Mouse (Mus musculus): ENCODE results near the gene Ccdc159. TPM values are rescaled to one million over a fixed set of nuclear protein-coding genes. Genes with fewer than 3 reads are reported as not detected.

The Ccdc159 gene
- polyA plus RNA-seq (2016; fragmentation: Nextera tagmentation; extraction: Ambion mirVana) = 2.7 and 3.8 TPM in 2 replicates

DNA sequence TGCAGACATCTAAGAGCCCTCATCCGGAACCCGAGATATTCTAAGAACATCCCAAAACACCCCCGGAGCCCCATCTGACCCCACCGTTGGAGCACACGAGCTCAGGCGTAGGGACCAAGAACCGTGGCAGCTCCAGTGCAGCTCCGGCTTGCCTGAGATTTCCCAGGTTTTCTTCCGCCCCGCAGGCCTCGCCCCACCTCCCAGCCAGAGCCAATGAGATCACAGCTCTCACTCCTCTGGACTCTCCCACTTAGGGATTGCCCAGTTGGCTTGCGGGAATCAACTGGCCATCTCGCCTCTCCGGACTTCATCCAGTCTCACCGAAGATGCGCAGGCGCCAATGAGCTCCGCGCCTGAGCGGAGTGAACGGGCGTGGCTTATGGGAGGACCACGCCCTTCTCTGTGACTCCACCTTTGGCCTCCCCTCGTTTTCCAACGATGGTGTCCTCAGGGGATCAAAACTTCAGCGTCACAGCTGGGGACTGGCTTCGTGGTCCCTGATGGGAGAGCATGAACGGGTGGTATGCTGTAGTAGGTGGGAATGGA, at the start of gene Ccdc159, which contains the start of gene Tmem205:
Ccdc159 (plus strand) TSS at position 264 of the 546 bp plus-strand sequence.
Tmem205 (minus strand) TSS at position 349 of the 546 bp plus-strand sequence.
- peak within 1 kb of the TSS; percentile 76 for H3K9ac ChIP-seq
- under 1% methylated on average over 28 of the region's 28 CpGs for WGBS

DNA sequence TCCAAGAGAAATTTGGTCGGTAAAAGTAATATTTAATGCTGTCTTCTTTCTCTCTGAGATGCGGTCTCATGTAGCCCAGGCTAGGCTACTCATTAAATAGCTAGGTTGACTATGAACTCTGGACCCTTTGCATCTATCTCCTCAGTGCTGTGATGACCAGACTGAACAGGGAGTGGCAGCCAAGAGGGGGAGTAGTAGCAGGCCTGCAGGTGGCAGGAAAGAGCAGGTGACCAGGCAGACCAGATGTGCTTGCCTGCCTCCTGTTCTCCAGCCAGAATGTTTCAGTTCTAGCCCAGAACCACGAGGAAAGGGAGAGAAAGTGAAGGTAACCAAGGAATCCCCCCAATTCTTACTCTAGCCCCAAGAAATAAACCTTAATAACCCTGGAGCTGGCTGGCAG, 38.0 kb upstream of the Ccdc159 start:
- H3K27ac ChIP-seq (ENCODE audit: poor library complexity, severe bottlenecking) = no peak overlapping the region
- no peak overlapping the region for H3K9ac ChIP-seq
- WGBS = 56% methylated on average over 3 of the region's 3 CpGs
- H3K4me2 ChIP-seq = no peak overlapping the region
- no peak for ATAC-seq (ENCODE audit: insufficient number of reproducible peaks, low FRiP score)
- H3K4me3 ChIP-seq = no peak overlapping the region
- H3K9me3 ChIP-seq (replicated peaks) = no peaks in the 10 kb centered on the region; the same call in 1 of the 2 replicates
- no peaks in the 10 kb centered on the region for H3K36me3 ChIP-seq
- H3K27me3 ChIP-seq (replicated peaks) = peaks cover 12% of the 10 kb centered on the region
- H3K4me1 ChIP-seq (replicated peaks) = no peaks in the 10 kb centered on the region

More for the DNA sequence above, at the start of gene Ccdc159, which contains the start of gene Tmem205:
- peak within 1 kb of the TSS; percentile 76 for H3K4me2 ChIP-seq
- H3K4me1 ChIP-seq (replicated peaks) = peaks cover 40% of the 10 kb centered on the region
- H3K4me3 ChIP-seq = peak within 1 kb of the TSS; percentile 60
- H3K9me3 ChIP-seq (replicated peaks) = no peaks in the 10 kb centered on the region
- peak within 1 kb of the TSS; percentile 37 for H3K27ac ChIP-seq (ENCODE audit: poor library complexity, severe bottlenecking)
- ATAC-seq (ENCODE audit: insufficient number of reproducible peaks, low FRiP score) = peak; percentile 91
- H3K27me3 ChIP-seq (replicated peaks) = no peaks in the 10 kb centered on the region
- H3K36me3 ChIP-seq = no peaks in the 10 kb centered on the region; the same call in 1 of the 2 replicates

DNA sequence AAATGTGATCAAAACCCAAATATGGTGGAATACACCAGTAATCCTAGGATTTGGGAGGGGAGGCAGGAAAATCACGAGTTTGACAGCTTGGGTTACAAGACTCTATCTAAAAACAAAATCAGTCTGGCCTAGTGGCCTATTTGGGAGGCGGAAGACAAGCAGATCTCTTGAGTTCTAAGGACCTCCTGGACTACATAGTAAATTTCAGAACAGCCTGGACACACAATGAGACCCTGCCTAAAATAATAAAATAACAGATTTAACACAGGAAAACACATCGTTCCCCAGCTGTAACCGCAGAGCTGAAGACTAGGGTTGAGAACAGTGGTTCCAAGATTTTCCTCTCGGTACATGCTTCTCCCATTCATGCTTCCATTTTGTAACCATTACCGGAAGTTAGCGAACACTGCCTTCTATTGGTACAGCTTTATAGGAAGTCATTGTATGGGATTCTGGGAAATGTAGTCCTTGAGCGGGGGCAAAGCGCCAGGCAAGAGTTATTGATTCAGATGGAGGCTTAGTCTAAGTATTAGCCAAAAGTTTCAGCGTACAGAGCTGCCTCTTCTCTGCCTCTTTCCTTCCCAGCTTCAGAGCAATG, 25.9 kb upstream of the Ccdc159 start:
- Histone ChIP-seq H3K9ac (no peak overlapping the region), H3K27me3 (replicated peaks) (peaks cover 22% of the 10 kb centered on the region), H3K4me3 (peak overlapping the region; percentile 47), H3K4me2 (peak overlapping the region; percentile 57), H3K36me3 (no peaks in the 10 kb centered on the region), H3K4me1 (replicated peaks) (no peaks in the 10 kb centered on the region), H3K27ac (ENCODE audit: poor library complexity, severe bottlenecking) (no peak overlapping the region), H3K9me3 (replicated peaks) (peaks cover 6% of the 10 kb centered on the region; the same call in 1 of the 2 replicates)
- no peak for ATAC-seq (ENCODE audit: insufficient number of reproducible peaks, low FRiP score)
- 17% methylated on average over 10 of the region's 10 CpGs for WGBS

DNA sequence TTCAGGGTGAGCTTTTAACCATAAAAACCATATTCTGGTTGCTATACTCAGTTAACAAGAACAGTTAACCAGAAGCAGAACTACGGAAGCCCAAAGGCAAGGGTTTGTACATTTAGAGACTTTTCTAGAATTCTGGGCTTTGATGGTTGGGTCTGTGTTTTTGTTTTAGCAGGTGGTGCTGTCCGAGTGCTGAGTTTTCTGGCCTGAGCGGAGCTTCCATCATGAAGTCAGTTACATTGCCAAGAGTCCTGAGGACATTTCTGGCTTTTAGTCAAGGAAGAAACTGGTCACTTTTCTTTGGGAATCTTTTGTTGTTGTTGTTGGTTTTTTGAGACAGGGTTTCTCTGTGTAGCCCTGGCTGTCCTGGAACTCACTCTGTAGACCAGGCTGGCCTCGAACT, 23.2 kb upstream of the Ccdc159 start:
- Histone ChIP-seq H3K4me2 (no peak overlapping the region), H3K27ac (ENCODE audit: poor library complexity, severe bottlenecking) (no peak overlapping the region), H3K9me3 (replicated peaks) (peaks cover 8% of the 10 kb centered on the region; the same call in 1 of the 2 replicates), H3K4me3 (no peak overlapping the region), H3K27me3 (replicated peaks) (peaks cover 18% of the 10 kb centered on the region; the same call in 1 of the 2 replicates), H3K9ac (no peak overlapping the region), H3K36me3 (no peaks in the 10 kb centered on the region), H3K4me1 (replicated peaks) (no peaks in the 10 kb centered on the region)
- WGBS = 76% methylated on average over 4 of the region's 4 CpGs
- no peak for ATAC-seq (ENCODE audit: insufficient number of reproducible peaks, low FRiP score)

DNA sequence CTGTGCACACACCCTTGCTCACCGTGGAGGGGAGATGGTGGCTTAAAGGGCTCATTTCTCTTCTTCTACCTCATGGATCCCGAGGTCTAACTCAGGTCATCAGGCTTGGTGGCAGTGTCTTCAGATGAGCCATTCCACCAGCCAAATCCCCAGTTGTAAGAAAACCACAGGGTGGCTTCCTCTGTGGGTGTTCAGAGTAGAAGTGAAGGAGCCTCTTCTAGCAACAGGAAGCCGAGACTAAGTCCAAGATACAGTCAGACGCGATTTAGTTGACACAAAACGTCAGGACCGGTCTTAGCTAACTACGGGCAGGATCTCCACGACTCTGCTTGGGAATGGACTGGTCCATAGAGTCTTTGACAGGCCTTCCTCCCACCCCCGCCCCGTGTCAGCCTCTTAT, 19.1 kb upstream of the Ccdc159 start:
- H3K4me1 ChIP-seq (replicated peaks) = no peaks in the 10 kb centered on the region
- no peak overlapping the region for H3K9ac ChIP-seq
- peaks cover 20% of the 10 kb centered on the region for H3K27me3 ChIP-seq (replicated peaks)
- no peak overlapping the region for H3K4me2 ChIP-seq
- ATAC-seq (ENCODE audit: insufficient number of reproducible peaks, low FRiP score) = no peak
- no peaks in the 10 kb centered on the region for H3K36me3 ChIP-seq
- 61% methylated on average over 11 of the region's 11 CpGs for WGBS
- H3K27ac ChIP-seq (ENCODE audit: poor library complexity, severe bottlenecking) = no peak overlapping the region
- no peak overlapping the region for H3K4me3 ChIP-seq
- peaks cover 8% of the 10 kb centered on the region; the same call in 1 of the 2 replicates for H3K9me3 ChIP-seq (replicated peaks)

DNA sequence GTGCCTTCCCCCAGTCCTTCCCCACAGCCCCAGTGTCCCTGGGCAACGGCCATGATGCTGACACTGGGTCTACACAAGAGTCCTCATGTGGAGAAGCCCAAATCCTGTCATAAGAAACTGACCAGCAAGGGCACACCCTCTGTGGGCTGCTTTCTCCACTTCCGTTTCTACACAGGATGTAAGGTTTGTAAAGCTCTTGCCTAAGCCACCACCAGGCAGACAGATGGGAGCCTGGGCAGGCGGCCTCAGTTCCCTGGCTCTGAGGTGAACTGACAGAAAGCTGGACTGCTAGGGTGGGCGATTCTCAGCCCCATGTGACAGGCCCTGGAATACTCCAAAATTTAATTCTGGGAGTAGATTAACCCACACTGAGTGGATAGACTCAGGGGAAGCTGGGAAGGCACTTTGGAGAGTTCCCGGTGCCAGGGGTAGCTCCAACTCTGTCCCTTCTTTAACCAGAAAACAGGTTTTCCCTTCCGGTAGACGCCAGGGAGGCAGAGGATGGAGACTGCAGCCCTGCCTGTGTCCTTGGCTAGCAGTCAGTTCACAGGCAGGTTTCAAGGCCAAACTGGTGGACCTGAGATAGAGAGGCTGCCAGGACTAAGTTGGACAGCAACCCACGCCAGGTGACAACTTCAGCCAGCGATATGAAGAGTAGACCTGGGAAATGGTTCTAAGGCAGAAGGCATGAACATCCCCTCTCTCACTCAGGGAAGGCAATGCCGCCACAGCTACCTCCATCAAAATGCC, 17.6 kb upstream of the Ccdc159 start:
- H3K4me3 ChIP-seq = no peak overlapping the region
- H3K9me3 ChIP-seq (replicated peaks) = peaks cover 8% of the 10 kb centered on the region; the same call in 1 of the 2 replicates
- no peak overlapping the region for H3K27ac ChIP-seq (ENCODE audit: poor library complexity, severe bottlenecking)
- no peaks in the 10 kb centered on the region for H3K4me1 ChIP-seq (replicated peaks)
- H3K4me2 ChIP-seq = no peak overlapping the region
- ATAC-seq (ENCODE audit: insufficient number of reproducible peaks, low FRiP score) = no peak
- WGBS = 72% methylated on average over 10 of the region's 10 CpGs
- H3K27me3 ChIP-seq (replicated peaks) = peaks cover 15% of the 10 kb centered on the region; the same call in 1 of the 2 replicates
- no peak overlapping the region for H3K9ac ChIP-seq
- 0 out of 2 replicates have a peak, but pooled peaks cover 2% of the 10 kb centered on the region for H3K36me3 ChIP-seq

DNA sequence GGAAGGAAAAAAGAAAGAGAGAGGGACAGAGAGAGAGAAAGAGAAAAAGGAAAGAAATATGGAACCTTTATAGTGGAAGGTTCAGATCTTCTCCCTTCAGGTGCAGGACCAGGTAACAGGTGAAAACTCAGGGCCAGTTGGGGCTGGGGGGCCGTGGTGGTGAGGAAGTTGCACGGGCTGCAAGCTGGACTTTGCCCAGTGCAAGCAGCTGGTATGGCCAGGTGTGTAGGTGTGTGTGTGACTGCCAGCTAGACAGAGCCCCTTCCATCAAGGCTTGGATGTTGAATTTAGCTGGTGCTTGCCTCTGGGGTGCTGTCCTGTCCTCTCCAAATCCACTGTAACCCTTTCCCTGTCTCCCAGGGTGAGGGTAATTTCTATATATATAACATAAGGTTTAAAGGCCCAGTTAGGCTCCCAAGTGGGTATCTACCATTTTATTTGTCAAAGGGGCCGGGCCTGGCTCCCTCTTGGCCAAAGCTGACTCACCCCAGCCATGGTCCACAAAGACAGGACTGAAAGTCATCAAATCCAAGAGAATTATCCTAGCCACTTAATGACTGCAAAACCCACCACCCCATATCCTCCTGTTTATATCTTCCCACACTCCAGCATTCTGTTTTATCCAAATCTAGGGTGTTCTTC, 10.3 kb upstream of the Ccdc159 start:
- ATAC-seq (ENCODE audit: insufficient number of reproducible peaks, low FRiP score) = no peak
- H3K4me1 ChIP-seq (replicated peaks) = no peaks in the 10 kb centered on the region; the same call in 1 of the 2 replicates
- peak overlapping the region; percentile 72 for H3K4me3 ChIP-seq
- H3K9me3 ChIP-seq (replicated peaks) = no peaks in the 10 kb centered on the region
- peak overlapping the region; percentile 99 for H3K4me2 ChIP-seq
- 63% methylated on average over 3 of the region's 3 CpGs for WGBS
- H3K9ac ChIP-seq = peak overlapping the region; percentile 79; the same call in 1 of the 2 replicates
- H3K27ac ChIP-seq (ENCODE audit: poor library complexity, severe bottlenecking) = no peak overlapping the region
- H3K27me3 ChIP-seq (replicated peaks) = peaks cover 18% of the 10 kb centered on the region
- 0 out of 2 replicates have a peak, but pooled peaks cover 2% of the 10 kb centered on the region for H3K36me3 ChIP-seq

DNA sequence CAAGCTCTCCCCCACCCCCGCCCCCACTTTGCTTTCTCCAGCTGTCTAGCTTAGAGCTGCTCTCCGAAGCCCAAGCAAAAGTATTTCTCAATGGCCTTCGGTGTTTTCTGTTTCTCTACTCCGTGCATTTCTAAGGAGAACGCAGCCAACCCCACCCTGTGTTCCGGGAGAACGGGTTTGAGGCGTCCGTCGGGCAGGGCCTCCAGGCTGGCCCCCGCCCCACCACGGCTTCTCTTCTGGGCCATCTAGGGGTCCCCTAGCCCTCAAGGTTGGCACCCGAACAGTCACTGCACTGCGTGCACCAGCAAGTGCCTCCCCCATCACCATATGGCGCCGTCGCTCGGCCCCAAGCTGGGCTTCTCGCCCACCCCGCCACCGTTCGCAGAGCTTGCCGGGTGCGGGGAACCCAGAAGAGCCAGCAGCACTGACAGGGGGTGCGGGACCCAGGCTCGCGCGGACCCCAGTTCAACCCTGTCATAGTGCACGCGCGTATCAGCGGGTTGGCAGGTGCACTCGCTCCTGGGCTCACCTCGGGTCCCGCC, 9.7 kb upstream of the Ccdc159 start:
- no peak overlapping the region for H3K27ac ChIP-seq (ENCODE audit: poor library complexity, severe bottlenecking)
- 0 out of 2 replicates have a peak, but pooled peaks cover 2% of the 10 kb centered on the region for H3K36me3 ChIP-seq
- WGBS = 2% methylated on average over 35 of the region's 35 CpGs
- H3K4me3 ChIP-seq = peak overlapping the region; percentile 72
- no peaks in the 10 kb centered on the region for H3K9me3 ChIP-seq (replicated peaks)
- peak overlapping the region; percentile 99 for H3K4me2 ChIP-seq
- H3K27me3 ChIP-seq (replicated peaks) = peaks cover 18% of the 10 kb centered on the region
- H3K4me1 ChIP-seq (replicated peaks) = no peaks in the 10 kb centered on the region; the same call in 1 of the 2 replicates
- ATAC-seq (ENCODE audit: insufficient number of reproducible peaks, low FRiP score) = peak; percentile 56
- H3K9ac ChIP-seq = peak overlapping the region; percentile 79

DNA sequence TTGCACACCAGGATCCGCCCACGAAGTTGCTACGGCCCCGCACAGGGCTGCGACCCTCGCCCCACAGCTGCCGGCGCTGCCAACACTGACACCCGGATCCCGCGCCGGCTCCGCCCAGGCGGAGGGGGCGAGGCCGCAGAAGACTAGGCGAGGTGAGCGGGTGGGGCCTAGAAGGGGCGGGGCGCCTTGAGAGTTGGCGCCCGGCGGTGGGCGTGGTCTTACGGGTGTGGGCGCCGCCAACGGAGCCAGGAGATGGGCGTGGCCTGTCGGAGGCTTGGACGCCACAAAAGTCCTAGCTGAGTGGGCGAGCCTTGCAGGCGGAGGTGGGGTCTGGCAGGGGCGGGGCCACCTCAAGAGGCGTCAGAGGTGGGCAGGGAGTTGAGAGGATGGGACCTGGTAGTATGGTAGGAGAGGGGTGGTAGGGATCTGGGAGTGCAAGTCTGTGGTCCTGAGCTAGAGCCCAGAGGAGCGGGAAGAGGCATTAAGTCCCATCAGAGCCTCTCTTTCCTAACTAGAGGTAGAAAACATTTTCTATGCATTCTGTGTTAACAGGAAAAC, 9.2 kb upstream of the Ccdc159 start, which contains the start of gene Rab3d:
Rab3d (minus strand) TSS at position 158 of the 558 bp plus-strand sequence.
- peaks cover 18% of the 10 kb centered on the region for H3K27me3 ChIP-seq (replicated peaks)
- H3K36me3 ChIP-seq = 0 out of 2 replicates have a peak, but pooled peaks cover 2% of the 10 kb centered on the region
- peak; percentile 94 for ATAC-seq (ENCODE audit: insufficient number of reproducible peaks, low FRiP score)
- H3K4me3 ChIP-seq = peak within 1 kb of the TSS; percentile 72
- H3K27ac ChIP-seq (ENCODE audit: poor library complexity, severe bottlenecking) = no peak within 1 kb of the TSS
- under 1% methylated on average over 36 of the region's 36 CpGs for WGBS
- no peaks in the 10 kb centered on the region for H3K9me3 ChIP-seq (replicated peaks)
- H3K4me2 ChIP-seq = peak within 1 kb of the TSS; percentile 99
- H3K4me1 ChIP-seq (replicated peaks) = peaks cover 4% of the 10 kb centered on the region
- peak within 1 kb of the TSS; percentile 79 for H3K9ac ChIP-seq

DNA sequence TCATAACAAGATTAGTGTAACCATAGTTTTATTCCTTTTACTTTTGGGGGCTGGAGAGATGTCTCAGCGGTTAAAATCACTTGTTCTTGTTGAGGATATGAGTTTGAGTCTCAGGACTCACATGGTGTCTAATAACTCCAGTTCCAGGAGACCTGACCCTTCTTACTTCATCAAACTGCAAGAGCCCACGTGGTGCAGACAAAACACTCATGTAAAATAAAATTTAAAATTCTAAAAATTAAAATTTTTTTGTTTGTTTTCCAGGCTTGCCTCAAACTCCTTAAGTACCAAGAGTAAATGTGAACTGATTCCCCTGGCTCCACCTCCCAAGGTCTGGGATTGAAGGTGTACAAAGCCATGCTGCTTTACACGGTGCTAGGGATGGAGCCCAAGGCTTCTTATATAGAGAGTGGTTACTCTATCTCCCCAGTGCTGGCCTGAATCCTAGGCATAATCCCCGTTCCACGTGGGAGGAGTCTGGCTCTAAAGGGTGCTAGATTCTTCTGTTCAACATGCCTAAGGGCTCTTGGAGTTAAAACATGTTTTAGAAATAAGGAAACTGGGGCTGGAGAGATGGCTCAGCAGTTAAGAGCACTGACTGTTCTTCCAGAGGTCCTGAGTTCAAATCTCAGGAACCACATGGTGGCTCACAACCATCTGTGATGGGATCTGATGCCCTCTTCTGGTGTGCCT, 8.4 kb upstream of the Ccdc159 start:
- ATAC-seq (ENCODE audit: insufficient number of reproducible peaks, low FRiP score) = no peak
- H3K27me3 ChIP-seq (replicated peaks) = peaks cover 18% of the 10 kb centered on the region
- 24% methylated on average over 5 of the region's 5 CpGs for WGBS
- H3K4me3 ChIP-seq = peak overlapping the region; percentile 72
- H3K36me3 ChIP-seq = 0 out of 2 replicates have a peak, but pooled peaks cover 2% of the 10 kb centered on the region
- no peak overlapping the region for H3K27ac ChIP-seq (ENCODE audit: poor library complexity, severe bottlenecking)
- H3K9ac ChIP-seq = no peak overlapping the region
- H3K4me2 ChIP-seq = peak overlapping the region; percentile 99
- H3K9me3 ChIP-seq (replicated peaks) = no peaks in the 10 kb centered on the region
- H3K4me1 ChIP-seq (replicated peaks) = peaks cover 11% of the 10 kb centered on the region
